Mouse (Mus musculus): ENCODE measurements at regions not wholly inside any gene's neighbourhood (a gene's known extent, or its start where the extent isn't known, plus 50 kb on each side); places are given as distances from the start of the nearest gene placed in this dataset.

GRCm38 (mm10) chr14:68973636-68974101 is 320.4 kb downstream of the Synb start:
- DNase-seq (ENCODE audit: low spot score): peak; percentile 4

- peak; percentile 41 for DNase-seq (ENCODE audit: low spot score)
Measured at GRCm38 (mm10) chr14:68966758-68967157, 327.3 kb downstream of the Synb start.

GRCm38 (mm10) chr14:68954577-68955460 is 339.3 kb downstream of the Synb start:
- DNase-seq (ENCODE audit: low spot score): no peak

- no peak for DNase-seq (ENCODE audit: low spot score)
Measured at GRCm38 (mm10) chr14:68945906-68946305, 348.2 kb downstream of the Synb start.

GRCm38 (mm10) chr14:68945434-68945833 is 348.7 kb downstream of the Synb start:
- no peak for DNase-seq (ENCODE audit: low spot score)

- no peak for DNase-seq (ENCODE audit: low spot score)
Measured at GRCm38 (mm10) chr14:68941759-68942158, 352.3 kb downstream of the Synb start.

- DNase-seq (ENCODE audit: low spot score): no peak
Measured at GRCm38 (mm10) chr14:68941132-68941690, 352.9 kb downstream of the Synb start.

- DNase-seq (ENCODE audit: low spot score): no peak
Measured at GRCm38 (mm10) chr14:68935303-68935662, 358.8 kb downstream of the Synb start.

GRCm38 (mm10) chr14:68934611-68935302 is 359.3 kb downstream of the Synb start:
- DNase-seq (ENCODE audit: low spot score): no peak

- no peak for DNase-seq (ENCODE audit: low spot score)
Measured at GRCm38 (mm10) chr14:68927814-68928213, 366.3 kb downstream of the Synb start.

GRCm38 (mm10) chr14:68923054-68923453 is 371.0 kb downstream of the Synb start:
- no peak for DNase-seq (ENCODE audit: low spot score)

GRCm38 (mm10) chr14:68922035-68922434 is 372.1 kb downstream of the Synb start:
- DNase-seq (ENCODE audit: low spot score): no peak

- DNase-seq (ENCODE audit: low spot score): no peak
Measured at GRCm38 (mm10) chr14:68918526-68919045, 375.5 kb downstream of the Synb start.

GRCm38 (mm10) chr14:68899921-68900320 is 394.2 kb downstream of the Synb start:
- no peak for DNase-seq (ENCODE audit: low spot score)

- DNase-seq (ENCODE audit: low spot score): no peak
Measured at GRCm38 (mm10) chr14:68877171-68877570, 416.9 kb downstream of the Synb start.

- DNase-seq (ENCODE audit: low spot score): no peak
Measured at GRCm38 (mm10) chr14:68861071-68861470, 433.0 kb downstream of the Synb start.

GRCm38 (mm10) chr14:68857948-68858347 is 436.2 kb downstream of the Synb start:
- DNase-seq (ENCODE audit: low spot score): no peak

- DNase-seq (ENCODE audit: low spot score): no peak
Measured at GRCm38 (mm10) chr14:68848506-68848905, 445.6 kb downstream of the Synb start.

- DNase-seq (ENCODE audit: low spot score): no peak
Measured at GRCm38 (mm10) chr14:68847609-68848008, 446.5 kb downstream of the Synb start.

GRCm38 (mm10) chr14:68820241-68820640 is 473.9 kb downstream of the Synb start:
- DNase-seq (ENCODE audit: low spot score): no peak

- no peak for DNase-seq (ENCODE audit: low spot score)
Measured at GRCm38 (mm10) chr14:68808976-68809375, 485.1 kb downstream of the Synb start.

GRCm38 (mm10) chr14:68807918-68808317 is 486.2 kb downstream of the Synb start:
- no peak for DNase-seq (ENCODE audit: low spot score)

Data from heart, adult 8-10 months (tissue).